Mouse (Mus musculus): ENCODE measurements around the gene Pxylp1. TPM values are rescaled to one million over a fixed set of nuclear protein-coding genes. Genes with fewer than 3 reads are reported as not detected.

Gene Pxylp1
- polyA plus RNA-seq, 1 experiment: 1.2 TPM

DNA sequence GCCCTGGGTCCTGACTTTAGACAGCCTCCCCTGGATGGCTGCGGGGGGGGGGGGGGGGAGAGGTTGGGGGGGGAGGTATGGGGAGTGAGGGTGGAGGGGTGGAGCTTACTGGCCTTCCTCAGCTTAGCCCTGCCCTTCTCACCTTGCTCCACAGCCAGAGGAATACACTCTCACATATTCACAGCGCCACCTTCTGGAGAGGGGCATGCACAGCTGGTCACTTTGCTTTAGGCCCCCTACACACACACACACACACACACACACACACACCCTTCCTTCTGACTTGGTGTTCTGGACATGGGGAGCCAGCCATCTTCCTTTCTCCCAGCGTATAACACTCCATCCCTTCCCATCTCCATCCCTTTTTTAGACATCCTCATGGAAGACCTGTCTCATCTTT lies 62.8 kb downstream of the Pxylp1 start:
- Histone ChIP-seq H3K4me1 (ENCODE audit: control insufficient read depth, insufficient read depth, insufficient read length, low read length) (no peaks in the 10 kb centered on the region), H3K27ac (replicated peaks; ENCODE audit: low read depth, low read length) (no peak overlapping the region), H3K4me3 (ENCODE audit: insufficient read depth, low read depth, low read length) (no peak overlapping the region)

DNA sequence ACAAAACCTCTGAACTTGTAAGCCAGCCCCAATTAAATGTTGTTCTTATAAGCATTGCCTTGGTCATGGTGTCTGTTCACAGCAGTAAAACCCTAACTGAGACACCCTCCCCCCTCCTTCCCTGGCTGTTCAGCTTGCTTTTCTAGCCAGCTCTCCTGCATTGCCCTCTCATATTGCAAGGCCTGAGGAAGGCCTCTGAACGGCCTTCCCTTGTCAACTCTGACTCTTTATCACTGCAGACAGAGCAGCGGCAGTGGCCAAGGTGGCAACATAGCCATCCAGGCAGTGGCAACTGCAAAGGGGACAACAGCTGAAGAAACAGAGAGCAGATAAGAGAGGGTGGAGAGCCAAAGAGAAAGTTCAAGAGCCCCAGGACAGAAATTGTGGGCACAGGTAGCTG lies 64.4 kb downstream of the Pxylp1 start:
- H3K27ac ChIP-seq (replicated peaks; ENCODE audit: low read depth, low read length): no peak overlapping the region
- no peak overlapping the region for H3K4me3 ChIP-seq (ENCODE audit: insufficient read depth, low read depth, low read length)
- H3K4me1 ChIP-seq (ENCODE audit: control insufficient read depth, insufficient read depth, insufficient read length, low read length): no peaks in the 10 kb centered on the region

DNA sequence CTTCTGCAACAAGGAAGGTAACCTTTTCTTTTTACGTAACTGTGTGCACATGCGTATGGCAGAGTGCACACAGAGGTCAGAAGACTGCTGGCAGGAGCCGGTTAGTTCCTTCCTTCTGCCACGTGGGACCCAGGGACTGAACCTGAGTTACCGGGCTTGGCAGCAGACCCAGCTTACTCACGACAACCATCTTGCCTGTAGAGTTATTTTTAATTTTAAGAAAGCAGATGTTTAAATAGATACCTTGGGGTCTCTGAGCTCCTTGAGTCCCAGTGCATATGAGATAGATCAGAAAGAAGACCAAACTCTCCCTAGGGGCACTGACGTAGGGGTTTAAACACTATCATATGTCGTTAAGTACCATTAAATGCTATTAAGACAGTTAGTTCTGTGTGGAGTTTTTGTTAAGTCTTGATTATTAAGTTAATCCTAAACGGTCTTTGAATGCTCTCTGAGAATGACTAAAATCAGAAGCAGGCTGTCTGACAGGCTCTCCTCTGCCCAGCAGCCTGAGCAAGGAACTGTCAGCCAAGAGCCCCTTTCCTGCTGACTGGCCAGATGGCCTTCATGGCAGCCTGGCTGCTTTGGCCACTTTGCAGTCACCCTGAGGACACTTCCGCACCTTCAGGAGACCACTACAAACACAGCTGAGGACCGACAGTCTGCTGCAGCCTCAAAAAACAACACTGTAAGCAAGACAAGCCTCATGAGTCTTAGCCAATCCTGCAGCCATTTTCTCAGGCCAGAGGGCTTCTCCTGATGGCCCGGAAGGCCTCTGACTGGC lies 65.3 kb downstream of the Pxylp1 start:
- H3K4me3 ChIP-seq (ENCODE audit: insufficient read depth, low read depth, low read length): no peak overlapping the region
- H3K4me1 ChIP-seq (ENCODE audit: control insufficient read depth, insufficient read depth, insufficient read length, low read length): no peaks in the 10 kb centered on the region
- no peak overlapping the region for H3K27ac ChIP-seq (replicated peaks; ENCODE audit: low read depth, low read length)

DNA sequence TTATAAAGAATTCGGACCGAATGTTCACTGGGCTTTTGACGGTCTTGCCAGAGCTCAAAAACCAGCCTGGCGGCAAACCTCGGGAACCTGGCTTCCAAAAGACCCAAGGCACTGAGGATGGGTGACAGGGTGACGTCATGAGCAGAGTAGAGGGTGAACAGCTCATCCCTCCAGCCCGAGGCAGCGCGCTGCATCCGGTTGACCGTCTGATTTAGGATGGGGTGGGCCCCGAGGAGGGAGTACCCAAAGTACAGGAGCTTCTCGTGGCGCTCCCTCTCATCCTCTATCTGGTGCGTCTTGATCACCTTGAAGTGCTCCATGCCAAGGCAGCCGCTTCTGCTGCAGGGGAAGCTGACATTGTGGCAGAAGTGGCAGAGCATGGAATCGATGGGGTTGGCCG lies 67.6 kb downstream of the Pxylp1 start:
- H3K4me3 ChIP-seq (ENCODE audit: insufficient read depth, low read depth, low read length): no peak overlapping the region
- no peak overlapping the region for H3K27ac ChIP-seq (replicated peaks; ENCODE audit: low read depth, low read length)
- H3K4me1 ChIP-seq (ENCODE audit: control insufficient read depth, insufficient read depth, insufficient read length, low read length): no peaks in the 10 kb centered on the region

DNA sequence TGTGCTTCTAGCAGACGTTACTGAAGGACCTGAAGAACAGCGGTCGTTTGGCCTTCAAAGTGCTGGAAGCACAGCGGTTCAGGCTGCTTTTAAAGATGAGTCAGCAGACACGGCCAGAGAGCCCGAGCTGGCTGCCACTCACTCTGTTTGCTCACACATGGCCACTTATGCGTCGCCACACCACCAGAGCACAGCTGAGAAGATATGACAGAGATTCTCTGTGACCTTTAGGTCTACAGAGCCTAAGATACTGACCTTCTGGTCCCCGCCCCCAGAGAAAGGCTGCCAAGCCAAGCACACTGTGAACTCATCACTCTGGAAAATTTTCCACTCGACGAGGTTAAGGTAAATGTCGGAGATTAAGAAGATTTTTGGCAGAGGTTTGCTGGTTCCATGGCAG lies 68.4 kb downstream of the Pxylp1 start:
- Histone ChIP-seq H3K27ac (replicated peaks; ENCODE audit: low read depth, low read length) (no peak overlapping the region), H3K4me3 (ENCODE audit: insufficient read depth, low read depth, low read length) (no peak overlapping the region), H3K4me1 (ENCODE audit: control insufficient read depth, insufficient read depth, insufficient read length, low read length) (no peaks in the 10 kb centered on the region)

DNA sequence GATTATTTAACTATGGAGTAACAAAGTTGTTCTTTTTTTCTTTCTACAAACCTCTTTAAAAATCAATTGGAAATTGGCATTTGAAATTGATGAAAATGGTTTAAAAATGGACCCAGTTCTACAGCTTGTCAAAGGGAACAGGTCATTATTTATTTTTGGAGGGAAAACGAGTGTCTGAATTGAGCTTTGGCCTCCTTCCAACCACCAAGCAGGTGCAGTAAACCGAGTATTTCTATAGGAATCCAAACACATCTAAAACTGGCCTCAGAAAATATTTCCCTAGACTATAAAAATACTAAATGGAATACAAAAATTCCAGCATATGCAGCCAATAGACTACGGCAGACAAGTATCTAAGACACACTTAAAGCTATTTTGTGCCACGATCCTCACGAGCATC lies 68.9 kb downstream of the Pxylp1 start:
- Histone ChIP-seq H3K4me1 (ENCODE audit: control insufficient read depth, insufficient read depth, insufficient read length, low read length) (no peaks in the 10 kb centered on the region), H3K4me3 (ENCODE audit: insufficient read depth, low read depth, low read length) (no peak overlapping the region), H3K27ac (replicated peaks; ENCODE audit: low read depth, low read length) (no peak overlapping the region)

DNA sequence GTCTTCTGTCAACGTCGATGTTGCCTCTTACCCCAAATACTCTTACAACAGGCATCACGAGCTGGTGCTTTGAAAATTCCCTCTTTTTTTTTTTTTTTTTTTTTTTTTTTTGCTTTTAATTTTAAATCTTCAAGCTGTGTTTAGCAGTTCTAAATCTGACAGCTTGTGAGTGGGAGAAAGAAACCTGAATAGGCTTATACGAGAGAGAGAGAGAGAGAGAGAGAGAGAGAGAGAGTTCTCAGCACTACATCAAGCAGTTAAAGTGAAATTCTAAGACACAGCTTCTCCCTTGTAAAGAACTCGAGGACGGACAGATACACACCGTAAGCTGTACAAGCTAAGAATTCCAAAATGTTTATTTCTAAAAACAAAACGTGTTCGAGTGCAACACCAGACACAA lies 69.5 kb downstream of the Pxylp1 start:
- no peak overlapping the region for H3K4me3 ChIP-seq (ENCODE audit: insufficient read depth, low read depth, low read length)
- no peak overlapping the region for H3K27ac ChIP-seq (replicated peaks; ENCODE audit: low read depth, low read length)

DNA sequence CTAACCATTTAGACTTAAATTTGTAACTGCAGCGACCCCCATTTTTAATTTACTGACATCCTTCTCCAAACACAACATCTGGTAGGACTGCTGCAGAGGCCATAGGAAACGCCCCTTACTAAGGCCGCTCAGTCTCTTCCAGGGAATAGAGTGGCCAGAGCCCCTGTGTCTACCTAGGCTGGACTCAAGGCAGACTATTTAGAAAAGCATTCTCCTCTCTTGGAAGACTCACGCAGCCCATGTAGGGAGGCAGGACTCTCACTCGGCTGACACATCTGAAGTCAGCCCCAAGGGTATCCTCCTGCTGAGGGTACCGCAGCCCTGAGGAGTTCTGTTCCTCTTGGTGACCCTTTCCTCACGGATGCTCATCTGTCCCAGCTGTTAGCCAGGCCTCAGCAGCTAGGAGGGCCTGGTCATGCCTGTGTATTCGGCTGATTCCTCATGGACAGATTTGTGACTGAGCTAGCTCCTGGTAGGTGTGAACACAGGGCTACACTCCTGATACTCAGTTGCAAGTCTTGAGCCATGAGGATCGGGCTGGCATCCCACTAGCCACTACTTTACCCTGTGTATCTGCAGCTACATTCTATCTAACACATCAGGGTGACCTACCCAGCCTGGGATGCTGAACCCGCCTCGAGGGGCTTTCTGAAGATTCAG lies 73.5 kb downstream of the Pxylp1 start:
- Histone ChIP-seq H3K4me1 (ENCODE audit: control insufficient read depth, insufficient read depth, insufficient read length, low read length) (no peaks in the 10 kb centered on the region), H3K4me3 (ENCODE audit: insufficient read depth, low read depth, low read length) (no peak overlapping the region), H3K27ac (replicated peaks; ENCODE audit: low read depth, low read length) (no peak overlapping the region)

More for the DNA sequence above, 69.5 kb downstream of the Pxylp1 start:
- H3K4me1 ChIP-seq (ENCODE audit: control insufficient read depth, insufficient read depth, insufficient read length, low read length): no peaks in the 10 kb centered on the region

DNA sequence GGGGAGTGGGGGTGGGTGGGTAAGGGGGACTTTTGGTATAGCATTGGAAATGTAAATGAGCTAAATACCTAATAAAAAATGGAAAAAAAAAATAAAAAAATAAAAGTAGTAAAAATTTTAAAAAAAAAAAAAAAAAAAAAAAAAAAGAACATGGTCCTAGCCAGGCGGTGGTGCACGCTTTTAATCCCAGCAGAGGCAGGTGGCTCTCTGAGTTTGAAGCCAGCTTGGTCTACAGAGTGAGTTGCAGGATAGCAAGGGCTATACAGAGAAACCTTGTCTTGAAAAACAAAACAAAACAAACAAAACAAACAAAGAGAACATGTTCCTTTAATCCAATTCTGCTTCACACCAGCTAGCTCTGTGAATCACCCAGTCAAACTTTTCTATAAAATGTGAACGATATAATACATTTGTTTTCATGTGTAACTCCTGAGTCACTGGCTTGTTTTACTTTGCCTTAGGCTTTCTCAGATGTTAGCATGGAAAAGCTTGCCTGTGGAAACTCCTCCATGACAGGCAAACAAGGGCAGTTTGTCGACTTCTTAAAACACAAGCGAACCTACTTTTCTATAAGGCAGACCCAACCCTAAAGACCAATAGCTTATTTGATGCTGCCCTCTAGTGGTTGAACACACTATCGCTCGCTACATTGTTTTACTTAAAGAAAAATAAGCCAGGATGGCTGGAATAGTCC lies 74.2 kb downstream of the Pxylp1 start:
- Histone ChIP-seq H3K4me3 (ENCODE audit: insufficient read depth, low read depth, low read length) (no peak overlapping the region), H3K27ac (replicated peaks; ENCODE audit: low read depth, low read length) (no peak overlapping the region), H3K4me1 (ENCODE audit: control insufficient read depth, insufficient read depth, insufficient read length, low read length) (no peaks in the 10 kb centered on the region)

DNA sequence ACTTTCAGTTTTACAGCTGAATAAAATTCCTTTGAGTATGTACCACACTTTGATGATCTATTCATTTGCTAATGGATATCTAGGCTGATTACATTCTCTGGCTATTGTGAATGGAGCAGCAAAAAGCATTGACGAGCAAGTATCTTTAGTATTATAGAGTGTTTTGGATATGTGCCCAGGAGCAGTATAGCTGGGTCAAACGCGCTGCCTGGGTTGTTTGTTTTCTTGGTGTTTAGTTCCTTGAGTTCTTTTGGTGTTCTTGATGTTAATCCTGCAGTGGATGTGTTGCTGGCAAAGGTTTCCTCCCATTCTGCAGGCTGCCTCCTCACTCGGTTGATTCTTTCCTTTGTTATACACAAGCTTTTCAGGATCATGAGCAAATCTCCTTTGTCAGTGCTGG lies 80.5 kb downstream of the Pxylp1 start:
- Histone ChIP-seq H3K4me3 (ENCODE audit: insufficient read depth, low read depth, low read length) (no peak overlapping the region), H3K4me1 (ENCODE audit: control insufficient read depth, insufficient read depth, insufficient read length, low read length) (no peaks in the 10 kb centered on the region), H3K27ac (replicated peaks; ENCODE audit: low read depth, low read length) (no peak overlapping the region)

DNA sequence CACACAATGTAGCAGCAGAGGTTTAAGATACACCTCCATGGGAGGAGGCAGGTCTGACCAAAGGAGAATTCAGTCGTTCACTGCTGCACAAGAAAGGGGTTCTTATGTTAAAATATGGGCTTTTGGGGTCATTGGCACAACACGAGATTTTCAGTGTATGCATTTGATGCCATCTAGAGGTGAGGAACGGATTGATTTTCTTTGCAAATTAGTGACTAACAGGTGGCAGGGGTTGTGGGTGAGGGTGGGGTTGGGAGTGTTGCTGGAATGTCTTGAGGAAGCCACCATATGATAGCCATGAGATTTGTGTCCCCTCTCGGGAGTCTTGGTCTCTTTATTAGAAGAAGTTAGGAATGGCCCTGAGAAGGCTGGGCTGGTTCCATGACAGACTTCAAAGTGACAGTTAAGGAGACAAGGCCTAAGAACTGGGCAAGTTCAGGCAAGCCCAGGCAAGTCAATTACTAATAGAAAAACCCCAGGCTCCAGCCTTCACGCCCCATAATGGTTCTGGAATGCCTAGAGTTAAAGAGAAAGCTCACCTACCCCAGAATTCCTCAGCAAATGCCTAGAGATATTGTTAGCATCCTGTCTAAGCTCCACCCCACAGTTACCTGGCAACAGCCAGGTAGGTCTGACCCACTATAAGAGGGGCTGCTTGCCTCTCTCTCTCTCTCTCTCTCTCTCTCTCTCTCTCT lies 92.2 kb downstream of the Pxylp1 start:
- no peak overlapping the region for H3K4me3 ChIP-seq (ENCODE audit: insufficient read depth, low read depth, low read length)
- no peak overlapping the region for H3K27ac ChIP-seq (replicated peaks; ENCODE audit: low read depth, low read length)
- no peaks in the 10 kb centered on the region for H3K4me1 ChIP-seq (ENCODE audit: control insufficient read depth, insufficient read depth, insufficient read length, low read length)

DNA sequence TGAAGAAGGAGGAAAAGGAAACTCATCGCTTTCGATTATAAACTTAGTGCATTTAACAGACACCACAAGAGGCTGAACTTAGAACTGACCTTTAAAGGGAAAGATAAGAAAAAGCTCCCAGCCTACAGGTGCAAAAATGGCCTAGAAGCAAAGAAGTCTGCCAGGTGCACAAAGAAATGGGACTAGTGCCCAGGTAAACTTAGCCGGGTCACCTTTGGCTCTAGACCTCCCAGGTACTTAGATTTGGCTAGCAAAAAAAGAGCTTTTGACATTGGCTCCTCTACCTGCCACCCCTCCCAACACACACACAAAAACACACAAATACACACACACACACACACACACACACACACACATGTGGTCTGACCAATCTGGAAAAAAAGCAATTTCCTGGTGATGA lies 95.2 kb downstream of the Pxylp1 start:
- no peak overlapping the region for H3K27ac ChIP-seq (replicated peaks; ENCODE audit: low read depth, low read length)
- H3K4me3 ChIP-seq (ENCODE audit: insufficient read depth, low read depth, low read length): no peak overlapping the region
- no peaks in the 10 kb centered on the region for H3K4me1 ChIP-seq (ENCODE audit: control insufficient read depth, insufficient read depth, insufficient read length, low read length)

DNA sequence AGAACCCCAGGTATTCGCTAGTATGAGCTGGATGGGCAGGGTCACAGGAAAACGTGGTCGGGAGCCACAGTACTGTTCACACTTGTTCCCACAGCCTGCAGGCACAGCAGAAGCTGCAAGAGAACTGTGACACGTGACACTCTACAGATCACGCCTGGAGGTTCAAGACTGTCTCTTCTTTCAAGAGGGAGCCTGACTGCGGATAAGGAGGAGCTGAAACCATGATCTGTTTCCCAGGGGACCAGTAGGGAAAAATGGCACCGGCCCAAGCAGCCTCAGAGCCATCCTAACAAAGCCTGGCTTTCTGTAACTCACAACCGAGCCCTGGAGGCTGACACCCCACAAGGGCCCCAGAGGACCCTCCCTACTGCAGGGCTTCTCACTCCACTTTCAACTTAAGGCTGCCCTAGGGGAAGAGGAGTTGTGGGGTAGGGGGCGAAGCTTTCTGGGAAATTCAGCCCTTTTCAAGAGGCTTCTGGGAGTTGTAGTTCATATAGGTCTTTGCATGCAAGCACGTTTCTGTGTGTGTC lies 97.0 kb downstream of the Pxylp1 start:
- no peak overlapping the region for H3K27ac ChIP-seq (replicated peaks; ENCODE audit: low read depth, low read length)
- peak overlapping the region; percentile 50 for H3K4me3 ChIP-seq (ENCODE audit: insufficient read depth, low read depth, low read length)
- H3K4me1 ChIP-seq (ENCODE audit: control insufficient read depth, insufficient read depth, insufficient read length, low read length): no peaks in the 10 kb centered on the region

DNA sequence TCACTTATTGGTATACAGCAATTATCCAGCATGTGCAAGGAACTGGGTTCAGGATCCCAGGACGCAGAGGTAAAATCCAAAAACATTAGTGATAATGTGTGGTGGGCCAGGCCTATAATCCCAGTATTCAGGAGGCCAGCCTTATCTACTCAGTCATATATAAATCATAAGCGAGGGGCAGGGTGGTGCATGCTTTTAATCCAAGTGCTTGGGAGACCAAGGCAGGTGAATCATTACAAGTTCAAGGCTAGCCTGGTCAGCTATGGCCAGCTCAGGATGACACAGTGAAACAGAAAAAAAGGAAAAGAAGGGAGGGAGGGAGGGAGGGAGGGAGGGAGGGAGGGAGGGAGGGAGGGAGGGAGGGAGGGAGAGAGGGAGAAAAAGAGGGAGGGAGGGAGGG lies 97.9 kb downstream of the Pxylp1 start:
- Histone ChIP-seq H3K4me3 (ENCODE audit: insufficient read depth, low read depth, low read length) (no peak overlapping the region), H3K27ac (replicated peaks; ENCODE audit: low read depth, low read length) (no peak overlapping the region), H3K4me1 (ENCODE audit: control insufficient read depth, insufficient read depth, insufficient read length, low read length) (no peaks in the 10 kb centered on the region)

DNA sequence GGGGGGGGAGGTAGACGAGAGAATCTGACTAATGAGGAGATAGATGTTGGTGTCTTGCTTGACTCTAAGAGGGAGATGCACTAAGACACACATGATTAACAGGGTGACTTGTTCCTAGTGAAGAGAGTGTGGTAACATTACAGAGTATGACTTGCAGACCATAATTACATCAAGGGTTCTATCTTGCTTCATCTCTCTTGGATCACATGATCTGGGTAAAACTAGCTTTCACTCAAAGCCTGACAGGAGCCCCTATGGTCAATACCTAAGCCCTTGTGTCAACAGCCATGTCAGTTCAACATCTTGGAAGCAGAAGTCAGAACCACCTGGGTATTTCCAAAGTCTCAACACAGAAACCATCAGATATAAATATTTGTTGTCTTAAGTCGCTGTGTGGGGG lies 99.9 kb downstream of the Pxylp1 start:
- Histone ChIP-seq H3K27ac (replicated peaks; ENCODE audit: low read depth, low read length) (no peak overlapping the region), H3K4me1 (ENCODE audit: control insufficient read depth, insufficient read depth, insufficient read length, low read length) (no peaks in the 10 kb centered on the region), H3K4me3 (ENCODE audit: insufficient read depth, low read depth, low read length) (no peak overlapping the region)
